Mouse (Mus musculus) midbrain, postnatal 0 days (tissue): ENCODE measurements around the gene Ciz1. TPM values are rescaled to one million over a fixed set of nuclear protein-coding genes. Genes with fewer than 3 reads are reported as not detected.
"Not testable (repeated sequence)": the region's sequence is repeated elsewhere in the genome, so short reads cannot be mapped to it uniquely, and the experiment has no call there.

Experiments
- ATAC-seq: fragments of 200-750 bp; cut with Nextera tagmentation; 2 replicates; pipeline ENCODE4 v1.8.0; 2017; ENCODE audit warnings: moderate number of reproducible peaks, mild to moderate bottlenecking, moderate TSS enrichment, moderate library complexity; ENCODE audit not compliant: low FRiP score
- DNase-seq: peaks from one replicate; pipeline ENCODE4 v3.0.0-alpha.2; 2015; ENCODE audit warnings: low spot score
- H3K27ac ChIP-seq: fragments of 300-500 bp; sonication (generic); 2 replicates; pipeline ENCODE4 v1.5.1; 2014; ENCODE audit warnings: low read depth, mild to moderate bottlenecking, low read length, mixed read lengths
- H3K27me3 ChIP-seq: fragments of 300-500 bp; sonication (generic); 2 replicates; pipeline ENCODE4 v1.6.1; 2014; ENCODE audit warnings: low read length, control low read depth, mixed read lengths; ENCODE audit not compliant: insufficient read depth
- H3K36me3 ChIP-seq: fragments of 300-500 bp; sonication (generic); 2 replicates; pipeline ENCODE4 v1.6.1; 2014; ENCODE audit warnings: low read length, control low read depth, mixed read lengths; ENCODE audit not compliant: insufficient read depth
- H3K4me1 ChIP-seq: fragments of 300-500 bp; sonication (generic); 2 replicates; pipeline ENCODE4 v1.6.1; 2014; ENCODE audit warnings: mild to moderate bottlenecking, control low read depth, antibody characterized with exemption, low read length, mixed read lengths; ENCODE audit not compliant: insufficient read depth
- H3K4me2 ChIP-seq: fragments of 300-500 bp; sonication (generic); 2 replicates; pipeline ENCODE4 v1.6.1; 2014; ENCODE audit warnings: low read depth, mild to moderate bottlenecking, low read length, mixed read lengths; ENCODE audit not compliant: poor library complexity, severe bottlenecking
- H3K4me3 ChIP-seq: fragments of 300-500 bp; sonication (generic); 2 replicates; pipeline ENCODE4 v1.5.1; 2014; ENCODE audit warnings: low read depth, mild to moderate bottlenecking, low read length, moderate library complexity
- H3K9ac ChIP-seq: fragments of 300-500 bp; sonication (generic); replicated peaks from 2 replicates; pipeline ENCODE4 v1.6.1; 2014; ENCODE audit warnings: mild to moderate bottlenecking, low read length, moderate library complexity, mixed read lengths; ENCODE audit not compliant: poor library complexity, severe bottlenecking
- H3K9me3 ChIP-seq: fragments of 300-500 bp; sonication (generic); 2 replicates; pipeline ENCODE4 v1.6.1; 2016; ENCODE audit warnings: low read length, control low read depth
- CTCF ChIP-seq: IDR thresholded peaks from 2 replicates; pipeline ENCODE4 v1.5.1; 2016; ENCODE audit warnings: antibody characterized with exemption, mild to moderate bottlenecking
- WGBS: fragments of 180-500 bp; shearing (Covaris S2); extraction: QIAGEN DNeasy Blood & Tissue Kit; methylation state at CpG from one replicate; pipeline ENCODE4 v1.1.7; 2014; 5-methylcytosine and 5-hydroxymethylcytosine counted together
- polyA plus RNA-seq: library from polyadenylated mRNA; unstranded; fragments of >200 nt; fragmentation: Nextera tagmentation; extraction: Ambion mirVana; gene quantifications from 2 replicates; pipeline ENCODE4 v1.2.1, GENCODE M21; 2015
- total RNA-seq: library from RNA; depleted of rRNA; stranded (reverse); fragments of >200 nt; gene quantifications from 2 replicates; pipeline ENCODE4 v1.2.3, GENCODE M21; 2014

Ciz1 gene
- total and polyA plus RNA-seq, 2 experiments from 2014 or later: 47.3 to 81.8 TPM

GRCm38 (mm10) chr2:32354336-32354895 lies 2.3 kb downstream of the Ciz1 start:
- Histone ChIP-seq H3K27ac (no peak overlapping the region), H3K4me1 (peaks cover 5% of the 10 kb centered on the region; the same call in 1 of the 2 replicates), H3K9ac (no peak overlapping the region), H3K27me3 (no peaks in the 10 kb centered on the region), H3K4me2 (no peak overlapping the region), H3K9me3 (no peaks in the 10 kb centered on the region), H3K36me3 (no peaks in the 10 kb centered on the region), H3K4me3 (no peak overlapping the region)
- 93% methylated on average over 3 of the region's 3 CpGs for WGBS
- ATAC-seq (no peak), DNase-seq (no peak)
- TF ChIP-seq CTCF: no peak

DNA sequence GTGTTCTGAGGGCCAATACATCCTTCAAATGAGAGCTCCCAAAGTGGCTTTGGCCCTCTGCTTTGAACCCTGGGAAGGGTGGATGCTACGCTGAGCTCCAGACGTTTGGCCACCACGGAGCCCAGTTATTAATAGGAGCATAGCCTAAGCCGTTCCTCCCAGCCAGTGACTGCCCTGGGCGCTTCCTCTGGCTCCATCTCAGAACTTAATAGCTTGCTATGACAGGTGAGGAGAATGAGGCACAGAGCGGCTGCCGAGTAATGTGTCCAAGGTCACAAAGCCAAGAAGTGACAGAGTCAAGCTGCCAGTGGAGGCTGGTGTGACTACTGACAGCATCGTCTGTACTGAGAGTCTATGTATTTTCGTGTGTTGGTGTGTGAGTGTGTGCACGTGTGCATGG lies 4.1 kb downstream of the Ciz1 start:
- no peak for ATAC-seq

DNA sequence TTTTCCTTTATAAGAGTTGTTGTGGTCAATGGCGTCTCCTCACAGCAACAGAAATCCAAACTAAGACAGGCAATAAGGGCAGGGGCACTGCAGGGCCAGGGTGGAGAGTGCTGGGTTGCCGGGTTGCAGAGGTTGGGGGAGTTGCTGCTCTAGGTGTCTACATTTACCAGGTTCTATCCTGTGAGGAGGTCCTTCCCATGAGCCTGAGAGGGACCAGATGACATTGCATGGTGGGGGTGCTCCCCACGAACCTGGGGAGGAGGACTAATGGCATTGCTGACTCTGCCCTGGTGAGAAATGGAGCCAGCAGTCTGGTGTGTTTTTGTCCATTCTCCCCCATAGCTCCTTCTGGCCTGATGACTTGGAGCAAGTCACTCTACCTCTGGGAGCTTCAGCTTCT lies 5.6 kb downstream of the Ciz1 start:
- Histone ChIP-seq H3K9ac (no peak overlapping the region), H3K4me2 (no peak overlapping the region), H3K27ac (no peak overlapping the region), H3K27me3 (no peaks in the 10 kb centered on the region), H3K36me3 (no peaks in the 10 kb centered on the region), H3K4me3 (no peak overlapping the region), H3K4me1 (peaks cover 6% of the 10 kb centered on the region; the same call in 1 of the 2 replicates), H3K9me3 (no peaks in the 10 kb centered on the region)
- TF ChIP-seq CTCF: no peak
- WGBS: 81% methylated on average over 3 of the region's 3 CpGs
- DNase-seq (no peak), ATAC-seq (no peak)

More for the DNA sequence above, 4.1 kb downstream of the Ciz1 start:
- H3K9ac ChIP-seq: no peak overlapping the region
- DNase-seq: no peak
- no peaks in the 10 kb centered on the region for H3K9me3 ChIP-seq
- H3K27ac ChIP-seq: no peak overlapping the region
- 85% methylated on average over 10 of the region's 10 CpGs for WGBS
- no peak for TF ChIP-seq CTCF
- no peak overlapping the region for H3K4me2 ChIP-seq
- no peaks in the 10 kb centered on the region for H3K27me3 ChIP-seq
- no peaks in the 10 kb centered on the region for H3K36me3 ChIP-seq
- peaks cover under 1% of the 10 kb centered on the region; the same call in 1 of the 2 replicates for H3K4me1 ChIP-seq
- no peak overlapping the region for H3K4me3 ChIP-seq

DNA sequence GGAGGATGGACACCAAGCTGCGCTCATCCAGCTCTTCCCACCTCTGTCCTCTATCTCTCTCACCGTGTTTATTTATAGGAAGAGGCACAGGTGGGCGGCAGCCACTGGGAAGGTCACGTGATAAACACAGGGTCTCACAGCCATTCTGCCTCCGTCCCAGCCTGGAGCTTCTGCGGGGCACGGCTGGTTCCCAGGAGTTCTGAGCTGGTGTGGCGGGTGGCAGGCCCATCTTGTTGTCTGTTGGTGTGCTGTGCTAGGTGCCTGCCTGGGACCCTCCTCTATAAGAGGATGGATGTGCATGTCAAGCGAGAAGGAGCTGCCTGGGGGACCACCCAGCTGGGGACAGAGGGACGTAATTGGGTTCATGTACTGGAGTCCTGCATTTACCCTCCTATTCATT lies 6.3 kb downstream of the Ciz1 start:
- TF ChIP-seq CTCF: no peak
- H3K4me2 ChIP-seq: no peak overlapping the region
- ATAC-seq: no peak
- H3K27me3 ChIP-seq: no peaks in the 10 kb centered on the region
- H3K9me3 ChIP-seq: no peaks in the 10 kb centered on the region
- WGBS: 66% methylated on average over 10 of the region's 10 CpGs
- peaks cover 6% of the 10 kb centered on the region; the same call in 1 of the 2 replicates for H3K4me1 ChIP-seq
- no peak for DNase-seq
- no peak overlapping the region for H3K27ac ChIP-seq
- H3K36me3 ChIP-seq: no peaks in the 10 kb centered on the region
- no peak overlapping the region for H3K4me3 ChIP-seq
- H3K9ac ChIP-seq: no peak overlapping the region

GRCm38 (mm10) chr2:32360741-32361140 lies 8.6 kb downstream of the Ciz1 start:
- TF ChIP-seq CTCF: no peak
- H3K36me3 ChIP-seq: no peaks in the 10 kb centered on the region; the same call in 1 of the 2 replicates
- peaks cover 10% of the 10 kb centered on the region; the same call in 1 of the 2 replicates for H3K4me1 ChIP-seq
- WGBS: 5% methylated on average over 14 of the region's 14 CpGs
- no peaks in the 10 kb centered on the region for H3K27me3 ChIP-seq
- no peak for ATAC-seq
- peak overlapping the region; percentile 55 for H3K4me2 ChIP-seq
- peak overlapping the region; percentile 22 for H3K4me3 ChIP-seq
- no peak overlapping the region for H3K9ac ChIP-seq
- peak overlapping the region; percentile 27; the same call in 1 of the 2 replicates for H3K27ac ChIP-seq
- H3K9me3 ChIP-seq: no peaks in the 10 kb centered on the region
- DNase-seq: peak; percentile 76

DNA sequence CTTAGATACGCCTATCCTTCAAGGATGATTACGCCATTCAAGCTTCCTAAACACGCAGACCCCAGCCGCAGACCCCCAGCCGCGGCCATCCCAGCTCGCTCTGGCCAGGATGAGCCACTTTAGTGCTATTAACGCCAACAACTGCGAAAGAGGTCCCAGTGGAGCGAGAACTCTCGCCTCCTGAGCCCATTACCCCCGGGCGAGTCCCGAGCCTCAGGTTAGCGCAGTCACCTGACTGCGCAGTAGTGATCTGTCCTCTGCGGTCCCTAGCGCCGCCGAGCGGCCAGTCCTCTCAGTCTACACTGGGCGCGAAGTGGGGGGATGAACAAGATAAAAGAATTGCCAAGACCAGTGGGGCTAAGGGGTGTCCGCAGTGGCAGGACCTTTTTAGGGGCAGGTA lies 9.3 kb downstream of the Ciz1 start:
- Histone ChIP-seq H3K27ac (no peak overlapping the region), H3K9me3 (no peaks in the 10 kb centered on the region), H3K4me2 (peak overlapping the region; percentile 55), H3K4me3 (peak overlapping the region; percentile 22), H3K27me3 (no peaks in the 10 kb centered on the region), H3K9ac (0 out of 2 replicates have a peak overlapping the region, but pooled peaks have one; percentile 19), H3K36me3 (no peaks in the 10 kb centered on the region; the same call in 1 of the 2 replicates), H3K4me1 (peaks cover 10% of the 10 kb centered on the region; the same call in 1 of the 2 replicates)
- peak; percentile 60 for TF ChIP-seq CTCF
- 2% methylated on average over 24 of the region's 24 CpGs for WGBS
- ATAC-seq (no peak), DNase-seq (peak; percentile 54)

DNA sequence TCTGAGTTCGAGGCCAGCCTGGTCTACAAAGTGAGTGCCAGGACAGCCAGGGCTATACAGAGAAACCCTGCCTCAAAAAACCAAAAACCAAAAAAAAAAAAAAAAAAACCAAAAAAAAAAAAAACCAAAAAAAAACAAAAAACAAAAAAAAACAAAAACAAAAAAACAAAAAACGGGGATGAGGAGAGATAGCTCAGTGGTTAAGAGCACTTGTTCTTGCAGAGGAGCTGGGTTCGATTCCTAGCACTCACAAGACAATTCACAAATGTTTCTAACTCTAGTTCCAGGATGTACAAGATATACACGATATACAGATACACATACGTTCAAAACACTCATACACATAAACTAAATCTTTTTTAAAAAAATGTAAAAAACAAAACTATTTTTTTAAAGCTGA lies 10.1 kb downstream of the Ciz1 start:
- not testable (repeated sequence) for H3K4me1 ChIP-seq, DNase-seq, H3K9me3 ChIP-seq, H3K27ac ChIP-seq, H3K36me3 ChIP-seq, ATAC-seq, H3K27me3 ChIP-seq
- Histone ChIP-seq H3K9ac (peak overlapping the region; percentile 81; the same call in 1 of the 2 replicates), H3K4me2 (peak overlapping the region; percentile 70), H3K4me3 (peak overlapping the region; percentile 67)
- WGBS: 41% methylated on average over 5 of the region's 5 CpGs
